ENCODE assay signal across 12 mouse cellular contexts in the genomic region with DNA sequence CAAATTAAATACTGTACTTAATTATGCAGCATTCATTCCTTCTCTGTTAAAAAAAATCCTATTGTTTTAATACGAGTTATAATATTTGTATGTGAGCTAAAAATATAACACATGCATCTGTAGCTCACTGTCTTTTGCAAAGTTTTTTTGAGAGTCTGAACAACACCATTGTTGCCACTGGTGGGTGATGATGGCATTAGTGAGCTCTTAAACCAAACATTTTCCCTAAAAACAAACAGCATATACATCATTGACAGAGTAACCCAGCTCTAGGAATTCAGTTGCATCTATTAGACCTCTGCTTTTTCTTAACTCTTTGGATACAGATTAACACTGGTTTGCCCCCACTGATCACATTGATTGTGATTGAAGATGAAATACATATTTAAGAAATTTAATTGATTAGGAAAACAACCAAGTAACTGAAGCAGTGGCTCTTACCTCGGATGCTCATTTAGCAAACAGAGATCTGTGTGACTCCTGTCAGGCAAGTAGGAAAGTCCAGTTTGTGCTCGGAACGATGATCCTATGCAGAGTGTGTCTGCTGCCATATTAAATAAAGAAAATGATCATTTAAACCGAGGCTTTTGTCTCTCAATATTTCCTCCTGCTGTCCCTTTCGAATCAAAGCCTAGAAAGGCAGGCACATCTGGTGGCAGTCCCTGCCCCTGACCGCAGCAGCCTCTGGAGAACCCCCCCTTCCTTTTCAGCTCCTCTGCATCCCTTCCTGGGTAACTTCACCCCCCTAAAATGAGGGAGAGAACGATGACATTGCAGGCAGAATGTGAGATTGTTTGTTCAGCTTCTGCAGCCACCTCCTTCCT.
A peak's percentile ranks its signal among the peaks of the same experiment; 100 is the strongest.
DNase-seq lines count a peak whose midpoint lies in the region; ATAC-seq and TF ChIP-seq lines count a peak whose summit lies in the region.
"Had no signal": no experiment of that assay in that cellular context is flagged by ENCODE, and none has a peak within 500 bp of the region (broad histone marks: within the 10 kb centered on the region; RNA-seq: fewer than 3 reads in every experiment).

No protein-coding gene starts in this region.

- H3K4me1 ChIP-seq in forebrain, embryonic 11.5 days (replicated peaks; ENCODE audit: control insufficient read depth, insufficient read depth, low read length), result no peaks in the 10 kb centered on the region
- H3K4me1 ChIP-seq in forebrain, postnatal 0 days (ENCODE audit: insufficient read depth), result no peaks in the 10 kb centered on the region
- H3K4me1 ChIP-seq in midbrain, embryonic 11.5 days (ENCODE audit: control insufficient read depth, insufficient read depth, low read length), result peaks cover 9% of the 10 kb centered on the region; the same call in 1 of the 2 replicates
- H3K4me1 ChIP-seq in neural tube, embryonic 15.5 days, result peaks cover 12% of the 10 kb centered on the region
- H3K4me1 ChIP-seq: limb, embryonic 12.5 days had no signal

- H3K36me3 ChIP-seq in forebrain, embryonic 11.5 days (ENCODE audit: control insufficient read depth, insufficient read depth, low read length), result no peaks in the 10 kb centered on the region
- H3K36me3 ChIP-seq in forebrain, postnatal 0 days (ENCODE audit: insufficient read depth), result no peaks in the 10 kb centered on the region
- no peaks in the 10 kb centered on the region for H3K36me3 ChIP-seq in midbrain, embryonic 11.5 days (ENCODE audit: control insufficient read depth, insufficient read depth, low read length)
- no peaks in the 10 kb centered on the region for H3K36me3 ChIP-seq in neural tube, embryonic 15.5 days
- H3K36me3 ChIP-seq: limb, embryonic 12.5 days had no signal

- H3K27ac ChIP-seq in forebrain, embryonic 11.5 days (ENCODE audit: low read depth, low read length), result 0 out of 2 replicates have a peak overlapping the region, but pooled peaks have one; percentile 13
- H3K27ac ChIP-seq in forebrain, postnatal 0 days (ENCODE audit: low read depth, low read length), result peak overlapping the region; percentile 62
- peak overlapping the region; percentile 36; the same call in 1 of the 2 replicates for H3K27ac ChIP-seq in midbrain, embryonic 11.5 days (ENCODE audit: low read depth, low read length)
- no peak overlapping the region for H3K27ac ChIP-seq in neural tube, embryonic 15.5 days (replicated peaks)
- H3K27ac ChIP-seq: heart, adult 2 months; limb, embryonic 12.5 days had no signal

- TF ChIP-seq CTCF in forebrain, postnatal 0 days (IDR thresholded peaks at IDR 0.05; ENCODE audit: low read depth), result no peak

- peak overlapping the region; percentile 17 for H3K4me3 ChIP-seq in forebrain, embryonic 11.5 days (ENCODE audit: low read depth, low read length)
- peak overlapping the region; percentile 39 for H3K4me3 ChIP-seq in forebrain, postnatal 0 days (ENCODE audit: low read depth, low read length)
- H3K4me3 ChIP-seq in midbrain, embryonic 11.5 days (ENCODE audit: low read depth, low read length), result peak overlapping the region; percentile 9; the same call in 1 of the 2 replicates
- H3K4me3 ChIP-seq in neural tube, embryonic 15.5 days (replicated peaks), result peak overlapping the region; percentile 14
- H3K4me3 ChIP-seq: heart, adult 2 months; limb, embryonic 12.5 days had no signal

- no peaks in the 10 kb centered on the region for H3K27me3 ChIP-seq in forebrain, embryonic 11.5 days (ENCODE audit: control insufficient read depth, insufficient read depth, low read length)
- no peaks in the 10 kb centered on the region for H3K27me3 ChIP-seq in forebrain, postnatal 0 days (ENCODE audit: insufficient read depth, low read length)
- H3K27me3 ChIP-seq in midbrain, embryonic 11.5 days (ENCODE audit: control insufficient read depth, insufficient read depth, low read length), result no peaks in the 10 kb centered on the region
- no peaks in the 10 kb centered on the region for H3K27me3 ChIP-seq in neural tube, embryonic 15.5 days (replicated peaks)
- H3K27me3 ChIP-seq: limb, embryonic 12.5 days had no signal

- WGBS in forebrain, embryonic 11.5 days, result 27% methylated on average over 8 of the region's 8 CpGs
- 5% methylated on average over 8 of the region's 8 CpGs for WGBS in forebrain, postnatal 0 days
- WGBS in midbrain, embryonic 11.5 days, result 56% methylated on average over 8 of the region's 8 CpGs
- 28% methylated on average over 8 of the region's 8 CpGs for WGBS in neural tube, embryonic 15.5 days

- peak overlapping the region; percentile 13; the same call in 1 of the 2 replicates for H3K9ac ChIP-seq in forebrain, embryonic 11.5 days (ENCODE audit: low read length)
- peak overlapping the region; percentile 46 for H3K9ac ChIP-seq in forebrain, postnatal 0 days
- H3K9ac ChIP-seq in midbrain, embryonic 11.5 days (ENCODE audit: low read length), result peak overlapping the region; percentile 16; the same call in 1 of the 2 replicates
- H3K9ac ChIP-seq in neural tube, embryonic 15.5 days (replicated peaks), result no peak overlapping the region
- H3K9ac ChIP-seq: limb, embryonic 12.5 days; lung, embryonic 14.5 days had no signal

- peak overlapping the region; percentile 24; the same call in 1 of the 2 replicates for H3K4me2 ChIP-seq in forebrain, embryonic 11.5 days (ENCODE audit: low read depth, low read length, severe bottlenecking)
- H3K4me2 ChIP-seq in forebrain, postnatal 0 days (ENCODE audit: low read depth), result peak overlapping the region; percentile 44
- H3K4me2 ChIP-seq in midbrain, embryonic 11.5 days, result peak overlapping the region; percentile 22
- H3K4me2 ChIP-seq in neural tube, embryonic 15.5 days, result peak overlapping the region; percentile 37
- H3K4me2 ChIP-seq: limb, embryonic 12.5 days; lung, embryonic 14.5 days had no signal

- peak; percentile 53 for ATAC-seq in forebrain, embryonic 11.5 days (replicated peaks; ENCODE audit: low FRiP score)
- 0 out of 2 replicates have a peak, but pooled peaks have one; percentile 47 for ATAC-seq in forebrain, postnatal 0 days
- peak; percentile 60 for ATAC-seq in midbrain, embryonic 11.5 days (ENCODE audit: low FRiP score)
- ATAC-seq in neural tube, embryonic 15.5 days (ENCODE audit: low FRiP score), result peak; percentile 62; the same call in 1 of the 2 replicates

- DNase-seq in forebrain, embryonic 11.5 days (ENCODE audit: low spot score), result no peak
- DNase-seq in forebrain, postnatal 0 days, result peak; percentile 24
- no peak for DNase-seq in midbrain, embryonic 11.5 days (ENCODE audit: low spot score, missing footprints)
- no peak for DNase-seq in spleen, adult 12 weeks (ENCODE audit: low spot score)
- DNase-seq in spleen, postnatal 36 days (ENCODE audit: low spot score in 2 of 2), result no peak
- DNase-seq in lung, adult 18-20 months, result no peak
- DNase-seq: heart, adult 2 months; kidney, adult 18-20 months; kidney, postnatal 4 days; lung, embryonic 14.5 days had no signal

- H3K9me3 ChIP-seq in forebrain, embryonic 11.5 days (ENCODE audit: control insufficient read depth, low read length), result no peaks in the 10 kb centered on the region
- H3K9me3 ChIP-seq in forebrain, postnatal 0 days (ENCODE audit: low read length), result no peaks in the 10 kb centered on the region
- no peaks in the 10 kb centered on the region for H3K9me3 ChIP-seq in midbrain, embryonic 11.5 days (ENCODE audit: control insufficient read depth, low read length)
- H3K9me3 ChIP-seq in neural tube, embryonic 15.5 days (replicated peaks), result no peaks in the 10 kb centered on the region
- H3K9me3 ChIP-seq: limb, embryonic 12.5 days had no signal
